Mouse (Mus musculus): ENCODE results near the gene Fa2h.

Fa2h gene

DNA sequence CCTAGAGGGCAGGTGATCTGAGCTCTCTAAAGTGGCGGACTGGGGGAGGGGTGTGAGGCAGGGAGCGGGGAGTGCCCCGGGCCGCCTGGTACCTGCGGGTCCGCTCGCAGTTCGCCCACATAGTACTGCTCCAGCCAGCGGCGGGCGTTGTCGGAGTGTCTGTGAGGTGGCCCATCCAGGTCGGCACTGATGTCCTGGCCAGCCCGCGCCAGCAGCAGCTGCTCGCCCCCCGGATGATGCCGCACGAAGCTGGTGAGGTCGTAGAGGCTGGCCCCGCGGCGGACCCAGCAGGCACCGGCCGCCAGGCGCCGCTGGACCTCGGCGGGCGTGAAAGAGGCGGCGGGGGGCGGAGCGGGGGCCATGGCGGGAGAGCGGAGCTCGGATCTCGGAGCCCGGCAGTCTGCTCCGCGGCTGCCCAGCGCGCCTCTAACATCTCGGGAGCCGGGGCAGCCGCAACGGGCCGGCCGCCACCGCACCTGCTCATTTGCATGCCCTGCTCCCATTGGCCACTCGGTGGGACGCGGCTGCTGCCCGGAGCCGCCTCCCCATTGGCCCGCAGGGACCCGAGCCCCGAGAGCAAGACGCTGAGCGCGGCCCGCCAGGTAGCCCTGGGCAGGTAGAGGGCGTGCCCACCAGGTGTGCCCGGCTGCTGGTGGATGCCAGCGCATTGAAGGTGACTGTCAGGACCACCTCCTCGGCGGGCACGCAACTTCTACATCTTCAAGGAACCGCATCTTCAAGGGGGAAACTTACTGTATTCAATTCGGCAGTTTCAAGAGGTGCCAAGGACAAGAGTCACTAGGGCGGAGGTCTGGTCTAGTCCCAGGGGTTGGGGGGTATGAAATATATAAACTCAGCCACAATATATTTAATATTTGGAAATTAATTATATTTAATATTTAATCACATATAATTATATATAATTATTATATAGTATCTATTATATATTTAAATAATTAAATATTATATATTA is at the start of gene Fa2h:
TSS of gene Fa2h (minus strand) at position 434 of the 973 bp plus-strand sequence.
- peak; percentile 78 for DNase-seq

DNA sequence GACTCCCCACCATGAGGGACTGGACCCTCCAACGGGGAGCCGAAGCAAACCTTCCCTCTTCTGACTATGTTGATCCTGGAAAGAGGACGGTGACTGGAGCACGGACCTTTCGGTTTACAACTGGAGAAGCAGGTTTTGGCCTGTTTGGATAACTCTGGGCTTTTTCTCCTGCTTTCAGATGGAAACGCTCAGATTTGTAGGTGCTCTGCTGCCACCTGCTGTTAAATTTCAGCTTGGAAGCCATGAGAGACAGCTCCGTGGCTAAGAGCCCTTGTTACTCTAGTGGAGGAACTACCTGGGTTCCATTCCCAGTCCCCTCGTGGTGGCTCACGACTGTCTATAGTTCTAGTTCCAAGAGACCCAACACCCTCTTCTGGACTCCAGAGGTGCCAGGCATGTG is 45.6 kb upstream of the Fa2h start:
- peak; percentile 79 for DNase-seq

DNA sequence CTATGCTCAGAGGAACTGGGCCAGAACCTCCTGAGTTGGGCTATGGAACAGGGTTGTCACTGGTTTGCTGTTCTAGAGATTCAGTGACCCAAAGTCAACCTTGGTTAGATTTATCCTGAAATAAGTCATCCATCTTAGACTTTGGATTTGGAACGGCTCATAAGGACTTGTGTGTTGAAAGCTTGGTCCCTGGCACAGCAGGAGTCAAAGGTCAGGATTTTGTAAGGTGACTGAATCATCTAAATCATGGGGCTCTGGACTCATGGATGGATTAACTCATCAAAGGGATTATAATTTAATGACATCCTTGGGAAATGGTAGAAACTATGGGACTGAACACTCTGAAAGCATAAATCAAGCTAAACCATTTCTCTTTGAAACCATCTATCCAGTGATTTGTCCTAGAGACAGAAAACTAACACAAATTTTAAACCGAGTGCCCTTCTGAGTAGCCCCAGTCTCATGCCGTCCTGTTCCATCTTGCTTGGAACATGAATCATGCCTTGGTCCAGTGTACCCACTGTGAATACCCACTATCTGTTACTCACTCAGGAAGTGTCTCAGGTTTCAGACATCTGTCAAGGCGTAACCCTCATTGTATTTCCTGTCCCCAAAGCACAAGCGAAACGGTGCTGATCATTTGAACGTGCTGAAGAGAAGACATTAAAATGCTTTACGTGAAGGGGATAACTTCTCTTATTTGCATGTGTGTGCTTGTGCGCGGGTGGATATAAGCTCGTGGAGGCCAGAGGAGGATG is 41.6 kb upstream of the Fa2h start:
- DNase-seq = no peak

DNA sequence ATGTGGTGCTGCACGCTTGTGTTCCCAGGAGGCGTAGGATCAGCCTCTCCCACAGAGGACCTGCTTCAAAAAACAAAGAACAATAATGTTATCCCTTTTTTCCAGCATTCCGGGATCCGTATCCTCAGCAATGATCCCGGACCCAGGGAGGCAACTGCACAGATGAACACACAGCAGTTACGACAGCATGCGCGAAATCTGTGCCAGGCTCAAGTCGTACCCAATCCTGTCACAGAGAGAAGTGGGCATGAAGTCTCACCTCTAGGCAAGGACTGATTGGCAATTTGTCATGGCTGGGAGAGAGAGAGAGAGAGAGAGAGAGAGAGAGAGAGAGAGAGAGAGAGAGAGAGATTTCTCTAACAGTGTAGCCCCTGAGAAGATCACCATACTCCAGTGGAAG is 31.0 kb upstream of the Fa2h start:
- DNase-seq = no peak

DNA sequence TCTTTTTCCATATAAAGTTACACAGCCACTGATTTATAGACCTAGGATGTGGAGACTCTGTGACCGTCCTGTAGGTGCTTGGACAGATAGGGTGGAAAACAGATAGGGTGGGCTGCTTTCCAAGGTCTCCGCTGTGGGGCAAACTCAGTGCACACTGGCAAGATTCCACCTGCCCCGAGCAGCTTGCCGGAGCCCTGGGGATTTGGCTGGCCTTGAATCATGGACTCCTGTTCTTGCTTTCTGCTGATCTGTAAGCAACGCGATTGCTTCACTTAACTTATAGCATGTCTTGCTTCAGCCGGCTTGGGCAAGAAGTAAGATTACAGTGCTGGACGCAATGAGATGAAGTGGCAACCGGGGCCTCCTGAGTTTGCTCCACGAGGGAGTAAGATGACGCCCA is 30.6 kb upstream of the Fa2h start:
- no peak for DNase-seq

DNA sequence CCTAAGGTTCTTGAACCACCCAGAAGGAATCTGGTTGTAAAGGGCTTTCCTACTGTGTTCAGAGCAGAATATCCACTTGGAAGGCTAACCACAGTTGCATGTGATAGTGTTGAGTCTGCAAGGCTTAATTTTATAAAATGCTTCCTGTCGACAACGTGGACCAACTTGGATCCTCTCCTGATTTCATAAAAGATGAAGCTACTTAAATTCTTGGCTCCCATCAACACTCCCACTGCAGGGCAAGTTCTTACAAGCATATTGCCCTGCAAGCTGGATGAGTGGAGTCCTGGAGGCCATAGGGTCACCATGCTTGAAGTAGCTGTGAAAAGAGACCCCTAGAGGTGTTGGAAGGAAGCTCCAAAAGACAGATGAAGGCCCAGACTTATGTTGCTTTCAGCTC is 29.0 kb upstream of the Fa2h start:
- no peak for DNase-seq

DNA sequence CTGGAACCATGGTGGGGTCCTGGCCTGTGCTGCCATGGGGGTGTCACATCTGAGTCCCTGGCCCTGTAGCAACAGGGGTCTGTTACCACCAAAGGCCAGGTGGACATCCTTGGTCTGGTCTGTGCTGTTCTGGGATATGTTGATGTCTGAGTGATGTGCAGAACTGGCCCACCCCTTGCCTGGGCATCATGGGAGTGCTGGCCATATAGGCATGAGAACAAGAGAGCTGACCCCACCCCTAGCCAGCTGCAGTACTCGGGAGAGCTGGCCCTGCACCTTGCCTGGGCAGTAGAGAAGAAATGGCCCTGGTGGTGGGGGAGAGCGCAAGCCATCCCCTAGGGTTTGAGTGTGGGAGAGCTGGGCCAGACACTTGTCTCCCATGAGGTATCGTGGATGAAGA is 25.5 kb upstream of the Fa2h start:
- no peak for DNase-seq

DNA sequence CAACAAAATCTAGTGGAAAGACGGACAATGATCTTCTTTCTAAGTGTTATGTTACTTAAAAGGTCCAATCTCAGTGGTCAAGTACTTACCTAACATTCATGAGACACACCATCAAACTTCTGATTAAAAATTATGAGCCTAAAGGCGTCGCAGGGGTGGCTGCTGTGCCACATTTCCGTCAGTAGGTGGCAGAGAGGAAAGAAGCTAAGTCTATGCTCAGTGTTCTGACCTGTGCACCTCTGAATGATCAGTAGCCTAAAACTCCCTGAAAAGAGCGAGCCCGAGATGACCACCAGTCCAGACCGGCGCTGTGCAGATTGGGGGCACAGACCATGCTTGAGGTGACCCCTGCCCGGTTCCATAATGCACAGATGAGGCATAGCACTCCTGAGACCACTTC is 25.0 kb upstream of the Fa2h start:
- DNase-seq = peak; percentile 32

DNA sequence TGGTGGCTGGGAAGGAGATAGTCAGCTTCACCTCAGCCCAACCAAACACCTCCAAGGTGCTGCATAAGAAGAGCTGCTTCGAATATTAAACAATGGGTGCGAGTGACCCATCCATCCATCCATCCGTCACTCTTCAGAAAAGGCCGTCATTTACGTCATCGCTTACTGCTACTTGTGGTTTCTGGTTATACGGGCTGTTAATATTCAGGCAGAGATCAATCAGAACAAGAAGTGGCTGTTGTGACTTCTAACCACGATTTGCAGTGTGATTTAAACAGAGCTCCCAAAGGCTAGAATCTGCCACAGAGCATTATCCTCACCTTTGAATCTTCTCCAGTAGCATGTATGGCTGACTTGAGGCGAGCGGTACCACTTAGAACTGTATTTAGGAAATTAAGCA is 23.6 kb upstream of the Fa2h start:
- DNase-seq = no peak

DNA sequence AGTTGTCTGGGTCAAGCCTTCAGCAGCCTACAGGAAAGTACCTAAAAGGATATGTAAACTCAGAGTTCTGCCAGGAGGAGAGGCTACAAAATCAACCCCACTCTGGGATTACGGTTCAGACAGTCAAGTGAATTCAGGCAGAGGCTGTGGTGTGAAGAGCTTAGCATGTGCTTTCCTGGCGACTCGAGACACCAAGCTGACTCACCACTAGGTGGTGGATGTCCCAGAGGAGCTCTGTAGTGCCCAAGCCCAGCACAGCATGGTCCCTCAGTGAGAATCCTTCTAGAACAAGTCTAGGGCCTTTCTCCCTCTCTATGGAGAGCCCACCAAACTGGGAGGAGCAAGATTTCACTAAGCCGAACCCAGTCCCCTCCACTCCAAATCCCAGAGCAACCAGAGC is 9.8 kb upstream of the Fa2h start:
- DNase-seq = peak; percentile 16

DNA sequence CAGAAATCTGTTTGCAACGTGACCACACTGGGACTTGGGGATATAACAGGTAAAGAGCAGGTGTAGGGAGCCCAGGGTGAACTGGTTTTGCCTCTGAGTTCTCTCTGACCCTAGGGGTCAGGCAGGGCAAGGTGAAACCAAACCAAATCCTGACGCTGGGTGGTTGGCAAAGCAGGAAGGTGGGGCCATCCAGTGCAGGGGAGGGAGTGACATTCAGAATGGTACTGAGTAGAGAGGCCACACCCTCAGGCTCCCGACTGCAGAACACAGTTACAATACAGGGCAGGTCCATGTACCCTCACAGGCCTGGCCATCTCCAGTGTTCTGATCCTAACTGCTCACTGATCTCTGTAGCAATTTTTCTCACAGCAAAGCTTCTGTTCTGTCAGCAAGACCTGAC is 2.4 kb downstream of the Fa2h start:
- no peak for DNase-seq

DNA sequence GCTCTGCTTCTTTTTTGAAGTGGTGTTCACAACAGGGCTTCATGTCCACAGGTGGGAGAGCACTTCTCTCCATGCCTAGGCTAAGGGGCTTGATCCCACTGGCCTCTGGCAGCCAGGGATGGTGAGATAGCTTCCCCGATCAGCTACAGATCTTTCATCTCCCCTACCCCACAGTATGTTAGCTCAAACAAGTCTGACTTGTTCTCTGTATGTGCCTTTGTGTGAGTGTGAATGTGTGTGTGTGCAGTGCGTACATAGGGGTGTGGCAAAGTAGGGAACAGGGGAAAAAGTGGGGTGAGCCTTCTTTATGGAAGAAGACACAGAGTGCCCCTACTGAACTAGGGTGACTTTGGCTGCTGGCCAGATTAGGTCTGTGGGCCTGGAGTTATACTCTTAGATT is 2.8 kb downstream of the Fa2h start:
- DNase-seq = no peak

DNA sequence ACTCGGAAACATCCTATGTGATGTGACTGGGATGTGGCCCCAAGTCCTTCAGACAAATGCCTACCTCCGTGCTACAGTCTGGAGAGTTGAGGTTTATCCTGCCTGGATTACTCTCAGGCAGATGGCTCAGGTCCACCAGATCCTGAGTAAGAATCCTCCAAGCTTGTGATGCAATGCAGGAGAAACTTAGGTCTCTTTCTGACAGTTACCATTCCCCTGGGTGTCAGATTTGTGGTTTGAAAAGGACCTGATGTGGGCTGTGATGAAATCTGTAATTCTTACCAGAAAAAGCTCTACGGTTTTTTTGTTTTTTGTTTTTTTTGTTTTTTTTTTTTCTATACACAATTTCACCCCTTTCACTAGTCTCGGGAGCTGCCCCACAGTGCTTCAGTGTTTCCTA is 4.0 kb downstream of the Fa2h start:
- DNase-seq = no peak

DNA sequence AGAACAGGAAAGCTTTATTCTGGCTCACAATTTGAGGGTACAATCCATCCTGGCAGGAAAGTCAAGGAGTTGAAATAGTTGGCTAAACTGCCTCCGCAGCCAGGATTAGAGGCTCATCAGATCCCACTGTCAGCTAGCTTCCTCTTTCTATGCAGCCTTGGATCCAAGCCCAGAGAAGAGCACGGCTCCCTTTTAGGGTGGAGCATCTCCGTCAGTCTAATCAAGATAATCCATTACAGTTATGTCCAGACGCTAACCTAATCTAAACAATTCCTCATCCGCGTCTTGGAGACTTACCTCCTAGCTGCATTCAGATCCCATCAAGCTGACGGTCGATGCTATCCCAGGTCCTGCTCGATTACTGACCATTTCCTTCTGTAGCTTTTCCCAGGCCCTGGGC is 7.7 kb downstream of the Fa2h start:
- DNase-seq = peak; percentile 47

DNA sequence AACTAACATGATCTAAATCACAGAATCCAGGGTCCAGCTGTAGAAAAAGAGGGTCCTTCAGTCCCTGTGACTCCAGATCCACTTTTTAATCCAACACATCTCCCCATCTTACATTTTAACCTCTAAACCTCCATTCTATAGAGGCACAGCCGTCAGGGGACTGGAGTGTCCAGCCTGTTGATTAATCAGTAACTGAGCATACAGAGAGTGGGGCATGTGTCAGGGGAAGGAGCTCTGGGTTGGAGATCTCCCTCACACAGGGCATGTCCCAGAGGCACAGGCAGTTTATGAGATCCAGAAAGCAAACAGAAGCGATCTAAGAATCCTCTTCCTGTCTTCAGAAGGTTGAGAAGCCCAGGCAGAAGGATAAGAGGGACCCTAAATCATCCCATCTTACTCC is 9.0 kb downstream of the Fa2h start:
- DNase-seq = no peak

DNA sequence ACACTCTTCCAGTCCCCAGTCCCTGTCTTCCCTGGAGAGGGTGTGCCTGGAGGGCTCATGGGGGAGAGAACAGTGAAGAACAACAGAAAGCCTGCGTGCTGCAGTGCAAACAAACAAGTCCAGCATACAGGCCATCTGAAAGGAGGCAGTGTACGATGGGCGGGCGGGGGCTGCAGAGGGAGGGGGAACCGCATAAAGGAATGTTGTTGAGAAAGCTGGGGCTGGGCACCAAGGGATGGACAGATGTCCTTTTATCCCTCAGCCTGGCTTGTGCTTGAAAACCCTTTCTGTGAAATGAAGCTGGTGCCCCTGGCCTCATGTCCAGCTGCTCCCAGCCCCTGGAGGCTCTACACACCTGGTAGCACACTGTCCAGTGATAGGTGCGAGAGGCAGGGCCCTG is 18.4 kb downstream of the Fa2h start:
- no peak for DNase-seq

DNA sequence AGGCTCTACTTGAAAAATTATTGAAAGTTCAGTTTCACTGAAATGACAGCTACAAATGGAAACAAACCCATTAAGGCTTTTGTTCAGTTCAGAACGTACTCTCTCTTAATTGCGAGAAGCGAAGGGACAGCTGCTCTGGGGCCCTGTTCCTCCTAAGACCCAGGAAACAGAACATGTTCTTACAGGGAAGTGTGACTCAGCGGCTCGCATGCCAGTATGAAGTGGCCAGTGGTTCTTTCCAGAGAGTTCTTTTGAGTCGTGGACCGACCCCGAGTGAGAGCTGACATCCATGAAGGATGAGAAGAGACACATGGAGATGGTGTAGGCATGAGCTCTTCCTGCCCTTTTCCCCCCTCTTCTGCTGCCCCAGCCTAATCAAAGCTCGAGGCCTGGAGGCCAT is 23.9 kb downstream of the Fa2h start:
- DNase-seq = no peak

DNA sequence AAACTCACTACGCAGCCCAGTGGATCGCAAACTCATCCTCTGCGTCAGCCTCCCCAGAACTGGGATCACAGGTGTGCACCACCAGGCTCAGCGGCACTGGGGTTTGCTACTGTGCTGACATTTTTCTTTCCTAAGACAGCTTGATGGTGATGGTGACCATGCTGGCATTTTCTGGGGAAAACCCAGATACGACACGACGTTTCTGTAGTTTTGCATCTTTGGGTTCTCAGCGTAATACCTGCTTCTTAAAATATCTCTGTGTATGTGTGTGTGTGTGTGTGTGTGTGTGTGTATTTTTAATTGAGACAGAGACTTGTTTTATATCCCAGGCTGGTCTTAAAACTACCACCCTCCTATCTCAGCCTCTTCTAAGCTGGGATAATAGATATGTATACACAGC is 26.3 kb downstream of the Fa2h start:
- no peak for DNase-seq

DNA sequence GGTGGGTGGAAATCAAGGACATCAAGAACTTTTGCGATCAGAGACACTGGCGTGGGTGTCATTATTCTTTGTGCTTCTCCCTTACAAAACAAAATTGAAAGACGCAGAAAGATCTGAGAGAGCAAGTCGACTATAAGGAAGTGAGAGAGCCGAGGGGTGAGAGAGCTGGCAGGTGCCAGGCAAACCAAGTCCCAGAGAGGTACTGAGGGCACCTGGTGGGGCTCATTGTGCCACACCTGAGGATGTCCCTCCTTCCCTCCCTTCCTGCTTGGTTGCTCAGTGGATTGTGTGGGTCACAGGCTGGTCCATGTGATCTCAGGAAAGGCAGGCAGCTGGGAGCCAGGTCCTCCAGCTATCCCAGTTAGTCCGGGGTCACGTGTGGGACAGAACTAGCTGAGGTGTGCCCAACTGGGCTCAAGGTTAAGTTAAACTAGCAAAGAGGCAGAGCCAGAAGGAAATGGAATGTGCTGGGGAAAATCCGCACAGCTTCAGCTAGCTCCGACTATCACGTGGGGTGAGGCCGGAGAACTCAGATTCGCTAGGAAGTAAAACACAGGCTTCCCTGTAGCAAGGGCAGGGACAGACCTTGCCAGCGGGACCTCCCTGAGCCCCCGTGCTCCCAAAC is 26.9 kb downstream of the Fa2h start:
- peak; percentile 3 for DNase-seq

DNA sequence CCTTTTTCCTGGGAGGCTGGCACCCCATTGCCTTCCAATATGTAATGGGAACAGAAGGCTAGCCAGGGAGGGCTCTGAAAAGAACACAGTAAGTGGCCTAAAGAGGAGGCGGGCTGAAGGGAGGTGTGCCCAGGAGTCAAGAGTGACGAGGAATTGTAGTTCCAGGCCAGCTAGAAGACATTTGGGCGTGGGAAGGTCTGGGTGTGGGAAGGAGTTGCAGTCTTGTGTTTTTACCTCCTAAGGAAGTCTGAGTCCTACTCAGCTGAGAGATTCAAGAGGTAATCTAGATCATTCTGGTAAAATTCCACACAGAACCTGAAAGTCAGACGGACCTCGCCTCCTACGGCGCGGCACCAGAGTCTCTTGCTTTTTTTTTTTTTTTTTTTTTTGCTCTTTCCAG is 30.1 kb downstream of the Fa2h start:
- DNase-seq = no peak

DNA sequence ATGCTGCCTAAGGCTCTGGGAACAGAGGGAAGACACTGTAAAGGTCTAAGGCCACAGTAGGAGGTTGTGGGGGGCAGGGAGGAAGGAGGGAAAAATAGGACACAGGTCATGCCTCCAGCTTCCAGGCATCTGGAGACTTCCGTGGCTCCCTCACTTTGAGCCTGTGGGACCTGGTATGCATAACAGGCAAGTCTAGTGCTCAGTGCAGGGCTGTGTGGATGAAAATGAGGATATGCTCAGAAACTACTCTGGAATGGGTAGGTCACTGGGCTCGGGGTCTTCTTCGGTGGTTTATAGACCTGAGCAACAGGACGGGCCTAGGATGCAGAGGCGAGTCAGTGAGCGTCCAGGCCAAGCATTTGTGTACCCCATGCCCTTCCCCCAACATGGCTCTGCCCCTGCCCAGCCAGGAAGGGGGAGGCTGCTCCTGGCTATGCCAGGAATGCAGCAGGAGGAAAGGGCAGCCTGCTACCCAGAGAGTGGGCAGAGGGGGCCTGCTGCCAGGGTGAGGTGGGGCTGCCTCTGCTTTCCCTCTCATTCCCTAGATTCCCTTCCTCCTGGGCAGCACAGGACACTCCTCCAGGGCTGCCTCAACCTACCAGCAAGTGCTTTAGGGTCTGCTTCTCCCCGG is 32.9 kb downstream of the Fa2h start:
- DNase-seq = no peak

DNA sequence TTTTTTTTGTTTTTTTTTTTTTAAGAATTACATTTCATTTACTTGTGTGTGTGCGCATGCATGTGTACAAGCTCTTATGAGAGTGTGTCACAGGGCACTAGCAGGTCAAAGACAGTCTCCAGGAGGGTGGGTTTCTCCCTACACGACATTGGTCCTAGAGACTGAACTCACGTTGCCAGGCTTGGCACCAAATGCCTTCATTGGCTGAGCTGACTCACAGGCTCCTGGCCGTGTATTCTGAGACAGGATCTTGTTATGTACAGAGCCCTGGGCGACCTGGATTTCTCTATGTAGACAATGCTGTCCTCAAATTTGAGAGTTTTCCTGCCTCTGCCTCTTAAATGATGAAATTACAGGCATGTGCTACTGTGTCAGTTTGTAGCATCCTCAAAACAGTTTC is 33.7 kb downstream of the Fa2h start:
- DNase-seq = no peak

DNA sequence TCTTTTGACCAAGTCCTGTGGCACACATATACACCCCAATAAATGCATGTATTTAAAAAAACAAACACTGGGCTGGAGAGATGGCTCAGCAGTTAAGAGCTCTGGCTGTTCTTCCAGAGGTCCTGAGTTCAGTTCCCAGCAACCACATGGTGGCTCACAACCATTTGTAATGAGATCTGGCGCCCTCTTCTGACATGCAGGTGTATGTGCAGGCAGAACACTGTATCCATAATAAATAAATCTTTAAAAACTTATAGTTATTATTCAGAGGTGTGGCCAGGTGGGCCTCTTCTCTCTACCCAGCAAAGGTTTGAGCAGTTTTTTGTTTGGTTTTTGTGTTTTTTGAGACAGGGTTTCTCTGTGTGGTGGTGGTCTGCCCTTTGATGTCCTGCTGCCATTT is 34.7 kb downstream of the Fa2h start:
- no peak for DNase-seq

Measured in lung, postnatal 14 days (tissue).